Mouse (Mus musculus) macrophage (primary cell): ENCODE results near the gene Rnft2. TPM values are rescaled to one million over a fixed set of nuclear protein-coding genes. Genes with fewer than 3 reads are reported as not detected.

Source experiments
- H3K27ac ChIP-seq: fragments of 350-480 bp; formaldehyde crosslinking; 2 replicates; pipeline ENCODE4 v1.9.0; 2021
- H3K36me3 ChIP-seq: fragments of 350-480 bp; formaldehyde crosslinking; 2 replicates; pipeline ENCODE4 v1.9.0; 2021; ENCODE audit errors: inconsistent target
- H3K4me3 ChIP-seq: fragments of 350-480 bp; formaldehyde crosslinking; 2 replicates; pipeline ENCODE4 v1.9.0; 2021; ENCODE audit errors: inconsistent target
- H3K79me2 ChIP-seq: fragments of 350-480 bp; formaldehyde crosslinking; 2 replicates; pipeline ENCODE4 v1.9.0; 2021; ENCODE audit errors: inconsistent target
- WGBS: methylation state at CpG from one replicate; pipeline ENCODE4 v1.1.7; 2026; ENCODE audit warnings: inconsistent platforms; ENCODE audit not compliant: missing documents; 5-methylcytosine and 5-hydroxymethylcytosine counted together
- polyA plus RNA-seq: library from polyadenylated mRNA; stranded (reverse); fragments of 250-400 nt; gene quantifications from 3 replicates; pipeline ENCODE4 v1.2.4, GENCODE M21; 2018; ENCODE audit warnings: inconsistent platforms

The Rnft2 gene
- polyA plus RNA-seq, 1 experiment from 2014 or later: 0.63 TPM

DNA sequence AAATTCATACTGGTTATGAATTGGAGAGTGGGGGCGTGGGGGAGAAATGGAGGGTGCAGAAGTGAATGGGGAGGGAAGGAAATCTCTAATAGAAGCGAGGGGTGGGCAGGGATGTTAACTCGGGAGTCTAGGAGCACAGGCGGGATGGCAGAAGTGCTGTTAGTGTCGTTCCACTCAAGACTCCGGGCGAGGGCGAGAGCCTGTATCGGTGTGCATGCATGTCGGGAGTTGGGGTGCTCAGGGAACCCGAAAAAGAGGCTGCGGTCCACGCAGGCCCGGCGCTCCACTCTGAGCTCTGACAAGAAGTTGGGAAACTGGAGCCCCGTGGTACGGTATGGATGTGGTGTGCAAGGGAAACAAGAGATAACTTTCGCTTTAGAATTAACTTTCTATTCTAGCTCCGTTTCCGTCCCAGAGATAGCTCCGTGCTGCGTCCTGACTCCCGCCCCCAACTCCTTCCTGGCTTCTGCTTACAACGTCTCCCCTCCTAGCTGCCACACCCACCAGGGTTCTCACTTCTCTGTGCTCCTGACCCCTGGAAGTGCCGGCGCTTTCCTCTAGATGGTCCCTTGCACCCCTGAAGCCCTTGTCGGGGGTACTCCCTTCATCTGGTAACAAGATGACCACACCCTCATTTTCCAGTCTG, 72.7 kb downstream of the Rnft2 start:
- WGBS: 1% methylated on average over 27 of the region's 27 CpGs
- H3K79me2 ChIP-seq: no peaks in the 10 kb centered on the region
- H3K27ac ChIP-seq: no peak overlapping the region
- H3K4me3 ChIP-seq: peak overlapping the region; percentile 25; the same call in 1 of the 2 replicates
- H3K36me3 ChIP-seq: no peaks in the 10 kb centered on the region

DNA sequence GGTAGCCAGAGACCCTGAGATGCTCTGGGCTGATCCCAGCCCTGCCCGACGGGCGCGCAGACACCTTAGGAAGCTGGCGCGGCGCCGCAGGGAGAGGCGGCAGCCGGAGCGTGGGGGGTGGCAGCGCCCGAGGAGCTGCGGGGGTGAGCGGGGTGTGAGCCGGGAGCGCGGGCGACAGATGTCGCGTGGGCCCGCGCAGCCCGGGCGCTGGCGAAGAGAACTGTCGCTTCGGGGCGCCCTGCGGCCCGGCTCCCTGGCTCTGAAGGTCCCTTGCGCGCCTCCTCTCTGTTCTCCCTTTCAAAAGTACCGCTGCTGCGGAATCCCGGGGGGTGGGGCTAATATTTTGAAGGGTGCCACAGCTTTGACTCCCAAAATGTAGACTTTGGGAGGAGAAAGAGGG, 73.3 kb downstream of the Rnft2 start:
- 2% methylated on average over 36 of the region's 36 CpGs for WGBS
- Histone ChIP-seq H3K27ac (no peak overlapping the region), H3K79me2 (no peaks in the 10 kb centered on the region), H3K36me3 (no peaks in the 10 kb centered on the region), H3K4me3 (peak overlapping the region; percentile 25; the same call in 1 of the 2 replicates)

DNA sequence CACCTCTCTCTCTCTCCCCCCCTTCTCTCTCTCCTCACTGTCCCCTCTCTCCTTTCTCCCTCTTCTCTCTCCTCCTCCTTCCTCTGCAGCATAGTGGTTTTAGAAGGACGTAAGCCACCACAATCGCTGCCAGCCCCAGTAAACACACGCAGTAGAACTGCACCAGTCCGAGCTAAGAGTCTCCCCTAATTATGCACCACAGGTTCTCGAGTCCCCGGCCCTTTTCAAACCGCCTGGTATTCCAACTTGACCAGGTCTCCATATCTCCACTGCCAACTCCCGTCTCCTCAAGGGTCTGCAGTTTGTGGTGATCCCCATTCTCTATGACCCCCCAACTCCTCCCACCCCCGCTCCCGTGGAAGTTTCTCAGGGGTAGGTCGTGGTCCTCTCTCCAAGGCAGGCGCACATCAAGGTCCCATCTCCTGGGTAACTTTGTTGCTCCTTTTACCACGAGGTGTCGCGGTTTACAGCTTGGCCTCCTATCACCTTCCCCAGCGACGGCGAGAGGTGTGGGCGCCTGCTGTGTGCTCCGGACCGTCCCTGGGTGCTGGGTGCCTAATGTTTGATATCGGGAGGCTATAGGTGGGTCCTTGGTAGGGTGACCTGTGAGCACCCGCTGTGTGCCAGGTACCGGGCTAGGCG, 73.9 kb downstream of the Rnft2 start:
- Histone ChIP-seq H3K79me2 (no peaks in the 10 kb centered on the region), H3K36me3 (no peaks in the 10 kb centered on the region), H3K4me3 (no peak overlapping the region), H3K27ac (no peak overlapping the region)
- 3% methylated on average over 25 of the region's 25 CpGs for WGBS

DNA sequence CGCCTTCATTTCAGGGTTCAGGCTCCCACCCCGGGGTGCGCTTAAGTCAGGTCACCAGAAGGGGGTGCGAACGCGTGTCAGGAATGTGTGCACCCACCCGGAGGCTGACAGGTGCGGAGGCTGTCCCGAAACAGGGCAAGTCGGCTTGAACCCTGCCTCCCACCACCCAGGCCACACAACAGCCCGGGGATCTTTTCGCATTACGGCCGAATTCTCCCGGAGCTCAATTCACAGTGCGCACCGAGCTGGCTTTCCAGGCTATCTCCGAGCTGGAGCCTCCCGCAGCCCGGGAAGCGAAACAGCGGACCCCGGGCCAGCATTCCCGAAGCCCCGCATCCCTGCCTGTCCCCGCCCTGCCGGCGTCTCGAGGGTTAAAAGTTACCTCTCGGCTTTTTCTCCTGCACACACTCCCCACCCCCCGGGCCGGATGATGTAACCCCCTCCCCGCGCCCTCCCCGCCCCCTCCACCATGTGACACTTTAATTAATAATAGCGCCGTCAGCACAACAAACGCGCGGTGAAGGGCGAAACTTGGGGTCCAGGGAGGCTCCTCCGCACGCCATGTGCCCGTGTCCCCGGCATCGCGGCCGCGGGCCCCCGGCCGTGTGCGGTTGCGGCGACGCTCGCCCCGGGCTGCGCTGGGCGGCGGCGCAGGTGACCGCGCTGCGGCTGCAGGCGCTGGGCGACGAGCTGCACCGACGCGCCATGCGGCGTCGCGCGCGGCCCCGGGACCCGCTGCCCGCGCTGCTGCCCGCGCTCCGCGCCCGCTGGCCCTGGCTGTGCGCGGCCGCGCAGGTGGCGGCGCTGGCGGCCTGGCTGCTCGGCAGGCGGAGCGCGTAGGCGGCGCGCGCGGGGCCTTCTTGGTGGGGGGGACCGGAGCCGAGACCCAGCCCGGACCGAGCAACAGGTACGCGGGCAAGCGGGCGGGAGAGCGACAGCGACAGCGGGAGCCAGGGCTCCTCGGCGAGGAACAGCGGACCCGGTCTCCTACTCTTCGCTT, 75.4 kb downstream of the Rnft2 start:
- H3K36me3 ChIP-seq: no peaks in the 10 kb centered on the region
- H3K4me3 ChIP-seq: no peak overlapping the region
- no peaks in the 10 kb centered on the region for H3K79me2 ChIP-seq
- 2% methylated on average over 112 of the region's 117 CpGs for WGBS
- no peak overlapping the region for H3K27ac ChIP-seq

DNA sequence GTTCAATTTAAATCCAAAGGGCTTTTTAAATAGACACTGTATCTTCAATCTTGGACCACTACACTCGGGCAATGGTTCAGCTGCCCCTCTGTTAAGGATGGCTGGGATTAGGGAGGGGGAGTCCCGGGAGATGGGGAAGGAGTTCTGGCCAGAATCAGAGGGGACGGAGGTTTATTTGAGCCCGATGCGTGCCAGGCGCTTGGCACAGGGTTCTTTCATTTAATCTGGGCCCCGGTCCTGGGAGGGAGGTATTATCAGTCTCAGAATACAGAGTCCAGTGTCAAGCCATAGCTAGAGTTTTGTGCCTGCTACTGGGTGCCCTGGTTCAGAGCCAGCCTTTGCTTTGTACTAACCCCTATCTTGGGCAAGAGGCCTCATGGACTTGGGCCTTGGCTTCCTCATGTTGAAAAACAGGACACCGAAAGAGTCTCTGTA, 77.3 kb downstream of the Rnft2 start:
- H3K36me3 ChIP-seq: no peaks in the 10 kb centered on the region
- H3K27ac ChIP-seq: no peak overlapping the region
- H3K4me3 ChIP-seq: no peak overlapping the region
- H3K79me2 ChIP-seq: no peaks in the 10 kb centered on the region
- WGBS: 78% methylated on average over 8 of the region's 8 CpGs

DNA sequence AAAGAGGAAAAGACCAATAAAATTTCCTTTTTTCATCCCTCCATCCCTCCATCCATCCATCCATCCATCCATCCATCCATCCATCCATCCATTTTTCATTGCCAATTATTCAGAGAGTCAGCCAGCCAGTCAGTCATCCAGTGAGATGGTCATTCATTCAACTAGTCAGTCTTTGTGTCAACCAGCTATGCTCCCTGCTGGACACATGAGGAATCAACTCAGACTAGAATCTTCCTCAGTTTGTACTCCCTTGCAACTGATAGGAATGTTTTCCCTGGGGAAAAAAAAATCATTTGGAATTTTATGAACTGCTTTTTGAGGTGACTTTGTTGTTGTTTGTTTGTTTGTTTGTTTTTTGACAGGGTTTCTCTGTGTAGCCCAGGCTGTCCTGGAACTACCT, 79.5 kb downstream of the Rnft2 start:
- no peak overlapping the region for H3K27ac ChIP-seq
- no peak overlapping the region for H3K4me3 ChIP-seq
- H3K36me3 ChIP-seq: no peaks in the 10 kb centered on the region
- no peaks in the 10 kb centered on the region for H3K79me2 ChIP-seq

DNA sequence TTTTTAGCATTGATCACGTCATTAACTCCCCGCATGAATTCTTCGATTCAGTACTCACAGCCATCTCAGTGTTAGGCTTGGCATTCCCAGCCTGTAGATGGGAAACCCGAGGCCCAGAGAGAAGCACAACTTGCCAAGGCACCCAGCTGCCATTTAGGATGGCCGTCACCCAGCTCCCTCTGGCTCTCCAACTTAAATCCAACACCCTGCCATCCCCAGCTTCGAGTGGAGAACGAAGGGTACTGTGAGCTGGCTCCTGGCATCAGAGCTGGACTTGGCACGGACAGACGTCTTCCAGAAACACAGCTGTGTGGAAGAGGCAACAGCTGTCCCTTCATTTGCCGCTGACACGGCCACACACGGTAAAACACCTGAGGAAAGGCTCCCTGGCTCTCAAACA, 80.3 kb downstream of the Rnft2 start, which contains the start of gene Hrk:
Gene Hrk, plus strand, starts transcription at position 68 of the 400 bp plus-strand sequence.
- H3K36me3 ChIP-seq: no peaks in the 10 kb centered on the region
- no peak within 1 kb of the TSS for H3K4me3 ChIP-seq
- 71% methylated on average over 12 of the region's 12 CpGs for WGBS
- no peak within 1 kb of the TSS for H3K27ac ChIP-seq
- no peaks in the 10 kb centered on the region for H3K79me2 ChIP-seq

DNA sequence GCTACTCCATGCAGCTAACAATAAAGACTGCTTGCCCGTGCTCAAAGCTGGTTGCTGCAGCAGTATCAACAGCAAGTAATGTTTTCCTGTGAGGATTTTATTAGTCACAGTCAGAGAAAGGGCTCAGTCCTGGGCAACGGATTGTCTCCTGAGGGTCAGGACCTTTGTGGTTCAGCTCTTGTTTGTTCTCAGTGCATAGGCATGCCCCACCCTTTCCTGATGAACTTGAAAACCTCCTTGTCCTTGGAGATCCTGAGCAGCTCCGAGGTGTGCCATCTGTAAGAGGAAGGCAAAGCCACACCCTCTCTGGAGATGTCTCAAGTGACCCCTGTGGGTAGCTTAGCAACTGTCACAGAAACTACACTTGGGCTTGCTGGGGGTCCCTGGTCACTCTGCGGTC, 84.2 kb downstream of the Rnft2 start:
- Histone ChIP-seq H3K36me3 (no peaks in the 10 kb centered on the region), H3K79me2 (no peaks in the 10 kb centered on the region), H3K27ac (no peak overlapping the region), H3K4me3 (no peak overlapping the region)
- 23% methylated on average over 4 of the region's 4 CpGs for WGBS

DNA sequence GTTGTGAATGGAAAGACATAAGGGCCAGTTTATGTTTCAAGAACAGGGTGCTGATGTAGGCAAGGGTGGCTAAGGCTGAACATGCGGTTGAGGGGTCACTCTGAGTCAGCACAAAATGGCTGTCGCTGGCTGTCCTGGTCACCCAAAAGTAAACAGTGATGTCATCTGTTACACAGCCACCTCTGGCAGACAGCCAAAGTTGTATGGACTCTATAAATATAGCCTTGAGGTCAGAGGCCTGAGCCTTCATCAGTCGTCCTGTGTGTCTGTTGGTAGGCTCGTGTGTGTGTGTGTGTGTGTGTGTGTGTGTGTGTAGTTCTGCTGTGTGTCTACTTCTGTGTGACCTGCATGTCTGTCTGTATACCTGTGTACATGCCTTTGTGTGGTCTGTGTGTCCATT, 87.9 kb downstream of the Rnft2 start:
- 58% methylated on average over 4 of the region's 4 CpGs for WGBS
- no peak overlapping the region for H3K27ac ChIP-seq

DNA sequence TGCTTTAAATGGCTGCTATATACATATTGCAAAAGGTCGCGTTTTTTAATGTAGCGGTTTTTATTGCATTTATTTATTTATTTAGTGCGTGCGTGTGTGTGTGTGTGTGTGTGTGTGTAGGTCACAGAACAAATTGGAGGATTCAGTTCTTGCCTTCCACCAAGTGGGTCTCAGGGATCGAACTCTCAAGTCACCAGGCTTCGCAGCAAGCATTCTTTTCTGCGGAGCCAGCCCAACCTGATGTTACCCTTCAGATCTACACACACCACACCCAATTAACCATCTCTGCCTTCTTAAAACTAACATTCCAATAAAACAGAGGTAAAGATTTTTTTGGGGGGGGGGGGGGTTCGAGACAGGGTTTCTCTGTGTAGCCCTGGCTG, 89.4 kb downstream of the Rnft2 start:
- Histone ChIP-seq H3K79me2 (peaks cover 44% of the 10 kb centered on the region), H3K36me3 (no peaks in the 10 kb centered on the region), H3K4me3 (peak overlapping the region; percentile 8; the same call in 1 of the 2 replicates), H3K27ac (no peak overlapping the region)
- WGBS: 37% methylated on average over 9 of the region's 9 CpGs

More for the DNA sequence above, 87.9 kb downstream of the Rnft2 start:
- H3K4me3 ChIP-seq: no peak overlapping the region
- no peaks in the 10 kb centered on the region for H3K36me3 ChIP-seq
- H3K79me2 ChIP-seq: peaks cover 30% of the 10 kb centered on the region

DNA sequence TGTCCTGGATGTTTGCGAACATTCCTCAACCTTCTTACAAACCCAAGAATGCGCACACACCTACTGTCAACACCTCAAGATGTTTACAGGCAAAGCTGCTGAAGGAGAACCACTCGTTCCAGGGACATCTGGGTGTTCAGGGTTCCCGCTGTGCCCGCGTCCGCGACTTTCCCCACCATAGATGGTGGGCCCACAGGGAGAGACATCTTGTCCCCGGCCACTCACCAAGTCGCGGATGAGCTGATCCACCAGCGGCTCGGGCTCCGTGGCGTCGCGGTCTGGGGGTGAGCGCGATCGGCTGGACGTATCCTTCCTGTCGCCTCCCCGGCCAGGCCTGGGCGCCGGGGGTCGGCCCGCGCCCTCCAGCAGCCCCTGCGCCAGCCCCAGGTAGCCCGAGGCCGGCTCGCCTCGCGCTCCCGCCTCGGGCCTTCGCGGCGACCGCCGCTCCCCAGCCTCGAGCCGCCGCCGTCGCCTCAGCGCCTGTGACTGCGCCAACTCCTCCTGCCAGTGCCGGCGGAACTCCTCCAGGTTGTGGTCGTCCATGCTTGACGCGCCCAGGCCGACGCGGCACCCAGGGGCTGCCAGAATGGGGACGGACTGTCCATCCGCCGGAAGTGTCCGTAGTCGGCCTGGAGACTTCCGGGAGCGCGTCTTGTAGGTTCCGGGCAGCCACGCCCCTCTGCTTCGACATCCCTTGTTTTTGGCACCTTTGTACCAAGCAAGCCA, 89.9 kb downstream of the Rnft2 start, which contains the start of gene Fbxw8:
Gene Fbxw8, minus strand, starts transcription at position 626 of the 726 bp plus-strand sequence.
- 1% methylated on average over 66 of the region's 67 CpGs for WGBS
- H3K27ac ChIP-seq: no peak within 1 kb of the TSS

DNA sequence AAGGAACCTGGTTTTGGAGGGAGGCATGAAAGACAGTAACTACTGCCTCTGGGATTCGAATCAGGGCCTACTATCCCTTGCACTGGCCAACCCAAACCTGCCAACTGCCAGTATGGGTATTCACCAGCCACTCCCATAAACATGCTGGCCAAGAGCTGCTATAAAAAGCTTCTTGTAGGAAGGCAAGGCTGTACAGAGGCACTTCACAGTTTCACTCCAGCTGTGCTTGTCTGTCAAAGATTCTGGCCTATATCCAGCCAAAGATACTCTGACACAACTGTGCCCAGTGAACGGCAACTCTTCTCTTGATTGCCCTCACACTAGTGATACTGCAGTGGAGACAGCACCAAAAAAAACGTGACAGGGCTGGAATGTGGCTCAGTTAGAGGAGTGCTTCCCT, 95.2 kb downstream of the Rnft2 start:
- 95% methylated on average over 3 of the region's 3 CpGs for WGBS
- Histone ChIP-seq H3K4me3 (no peak overlapping the region), H3K79me2 (peaks cover 100% of the 10 kb centered on the region), H3K27ac (no peak overlapping the region), H3K36me3 (peaks cover 5% of the 10 kb centered on the region; the same call in 1 of the 2 replicates)

More for the DNA sequence above, 89.9 kb downstream of the Rnft2 start, which contains the start of gene Fbxw8:
- H3K36me3 ChIP-seq: no peaks in the 10 kb centered on the region
- H3K79me2 ChIP-seq: peaks cover 50% of the 10 kb centered on the region
- peak within 1 kb of the TSS; percentile 59 for H3K4me3 ChIP-seq

DNA sequence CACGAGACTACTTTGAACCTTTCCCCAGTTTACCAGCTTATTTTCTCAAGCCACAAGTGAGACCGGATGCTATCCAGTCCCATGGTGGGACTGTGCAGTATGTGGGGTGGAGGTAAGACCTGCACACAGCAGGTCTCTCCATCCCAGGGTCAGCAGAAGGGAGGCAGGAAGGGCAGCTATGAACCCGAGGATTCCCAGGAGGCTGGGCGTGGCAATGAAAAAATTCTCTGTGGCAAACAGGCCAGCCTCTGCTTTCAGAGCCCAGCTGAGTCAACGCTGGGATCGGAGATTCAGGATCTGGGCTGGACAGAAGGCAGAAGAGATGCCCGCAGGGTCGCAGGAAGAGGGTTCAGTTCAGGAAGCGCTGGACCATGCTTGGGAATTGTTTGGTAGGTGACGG, 97.7 kb downstream of the Rnft2 start:
- H3K79me2 ChIP-seq: peaks cover 92% of the 10 kb centered on the region
- H3K4me3 ChIP-seq: no peak overlapping the region
- H3K27ac ChIP-seq: no peak overlapping the region
- WGBS: 92% methylated on average over 10 of the region's 10 CpGs
- peaks cover 11% of the 10 kb centered on the region; the same call in 1 of the 2 replicates for H3K36me3 ChIP-seq
